Comparison of ENCODE assay signal across 16 mouse cellular contexts in the genomic region with DNA sequence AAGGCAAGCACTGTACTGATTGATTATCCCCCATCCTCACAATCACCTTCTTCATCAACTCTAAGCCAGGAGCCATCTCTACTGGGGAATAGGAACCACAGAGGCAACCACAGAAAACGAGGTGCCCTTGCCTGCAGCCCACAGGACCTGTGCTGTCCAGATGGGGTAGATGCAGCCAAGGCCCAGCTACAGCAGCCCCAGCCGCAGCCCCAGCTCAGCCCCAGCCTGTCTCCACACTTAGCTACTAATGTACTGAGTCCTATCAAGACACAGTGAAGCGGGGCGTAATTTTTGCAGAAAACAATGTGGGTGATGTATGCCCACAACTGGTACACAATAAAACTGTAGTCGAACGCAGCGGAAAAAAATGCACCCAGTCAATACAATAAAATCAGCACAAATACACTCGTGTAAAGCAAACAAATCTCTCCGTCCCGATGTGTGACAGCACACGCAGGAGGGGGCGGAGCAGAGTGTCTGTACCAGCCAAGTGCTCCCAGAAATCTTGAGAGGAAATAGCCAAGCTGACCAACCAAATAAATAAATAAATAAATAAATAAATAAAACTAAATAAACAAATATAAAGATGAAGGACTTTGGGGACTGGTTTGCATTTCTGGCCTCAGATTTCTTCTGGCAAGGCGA. TPM values are rescaled to one million over a fixed set of nuclear protein-coding genes. Genes with fewer than 3 reads are reported as not detected.
DNase-seq lines count a peak whose midpoint lies in the region; ATAC-seq and TF ChIP-seq lines count a peak whose summit lies in the region.
"Had no signal": no experiment of that assay in that cellular context is flagged by ENCODE, and none has a peak within 500 bp of the region (broad histone marks: within the 10 kb centered on the region; RNA-seq: fewer than 3 reads in every experiment).

No protein-coding gene starts in this region.

- H3K27me3 ChIP-seq in embryonic facial prominence, embryonic 15.5 days: peaks cover 26% of the 10 kb centered on the region
- H3K27me3 ChIP-seq in forebrain, embryonic 16.5 days (replicated peaks; ENCODE audit: control insufficient read depth, insufficient read depth, low read length): peaks cover 58% of the 10 kb centered on the region
- no peaks in the 10 kb centered on the region for H3K27me3 ChIP-seq in hindbrain, postnatal 0 days (ENCODE audit: insufficient read depth, low read length)
- H3K27me3 ChIP-seq in midbrain, embryonic 16.5 days (ENCODE audit: control insufficient read depth, insufficient read depth, low read depth, low read length): no peaks in the 10 kb centered on the region; the same call in 1 of the 2 replicates

- no peaks in the 10 kb centered on the region for H3K9me3 ChIP-seq in embryonic facial prominence, embryonic 15.5 days (replicated peaks)
- H3K9me3 ChIP-seq in forebrain, embryonic 16.5 days (ENCODE audit: control insufficient read depth, low read length): no peaks in the 10 kb centered on the region
- no peaks in the 10 kb centered on the region for H3K9me3 ChIP-seq in hindbrain, postnatal 0 days (ENCODE audit: low read length)
- no peaks in the 10 kb centered on the region for H3K9me3 ChIP-seq in midbrain, embryonic 16.5 days (replicated peaks; ENCODE audit: control insufficient read depth, low read length, poor library complexity, severe bottlenecking)
- H3K9me3 ChIP-seq: limb, embryonic 13.5 days had no signal

- 47% methylated on average over 13 of the region's 13 CpGs for WGBS in embryonic facial prominence, embryonic 15.5 days
- 19% methylated on average over 13 of the region's 13 CpGs for WGBS in forebrain, embryonic 16.5 days
- 31% methylated on average over 13 of the region's 13 CpGs for WGBS in hindbrain, postnatal 0 days
- WGBS in midbrain, embryonic 16.5 days: 37% methylated on average over 13 of the region's 13 CpGs

- no peak for ATAC-seq in embryonic facial prominence, embryonic 15.5 days (ENCODE audit: insufficient number of reproducible peaks, low FRiP score, low TSS enrichment, low read depth)
- peak; percentile 36 for ATAC-seq in forebrain, embryonic 16.5 days
- 0 out of 2 replicates have a peak, but pooled peaks have one; percentile 48 for ATAC-seq in hindbrain, postnatal 0 days
- no peak for ATAC-seq in midbrain, embryonic 16.5 days

- no peak overlapping the region for H3K9ac ChIP-seq in embryonic facial prominence, embryonic 15.5 days
- H3K9ac ChIP-seq in forebrain, embryonic 16.5 days (replicated peaks; ENCODE audit: low read depth, low read length): no peak overlapping the region
- H3K9ac ChIP-seq in hindbrain, postnatal 0 days (replicated peaks; ENCODE audit: low read length): no peak overlapping the region
- no peak overlapping the region for H3K9ac ChIP-seq in midbrain, embryonic 16.5 days (ENCODE audit: low read depth, low read length)
- H3K9ac ChIP-seq: limb, embryonic 13.5 days; liver, embryonic 14.5 days had no signal

- no peak for DNase-seq in hindbrain, postnatal 0 days (ENCODE audit: low spot score)
- no peak for DNase-seq in retina, embryonic 14.5 days (ENCODE audit: low spot score)
- DNase-seq in adrenal gland, postnatal 36 days: no peak
- DNase-seq in layer of hippocampus, postnatal 25 days (ENCODE audit: extremely low spot score in 1 of 2, low spot score in 1 of 2): no peak
- DNase-seq in gastrocnemius, adult 18-20 months (ENCODE audit: low spot score): no peak
- DNase-seq: cerebellum, adult 9-10 months; gastrocnemius, adult 2 months; kidney, adult 18-20 months; kidney, postnatal 14 days; thymus, postnatal 4 days had no signal

- H3K27ac ChIP-seq in embryonic facial prominence, embryonic 15.5 days (replicated peaks): no peak overlapping the region
- H3K27ac ChIP-seq in forebrain, embryonic 16.5 days (ENCODE audit: low read length): no peak overlapping the region
- no peak overlapping the region for H3K27ac ChIP-seq in hindbrain, postnatal 0 days
- peak overlapping the region; percentile 50; the same call in 1 of the 2 replicates for H3K27ac ChIP-seq in midbrain, embryonic 16.5 days (ENCODE audit: low read length)
- H3K27ac ChIP-seq: gastrocnemius, adult 2 months; limb, embryonic 13.5 days; liver, embryonic 14.5 days had no signal

- H3K4me3 ChIP-seq in embryonic facial prominence, embryonic 15.5 days (replicated peaks): no peak overlapping the region
- no peak overlapping the region for H3K4me3 ChIP-seq in forebrain, embryonic 16.5 days (replicated peaks; ENCODE audit: low read length)
- no peak overlapping the region for H3K4me3 ChIP-seq in hindbrain, postnatal 0 days (ENCODE audit: low read length)
- no peak overlapping the region for H3K4me3 ChIP-seq in midbrain, embryonic 16.5 days (ENCODE audit: low read depth, low read length)
- H3K4me3 ChIP-seq: erythroblast, embryonic 14.5 days; gastrocnemius, adult 2 months; limb, embryonic 13.5 days had no signal

- no peak for TF ChIP-seq CTCF in hindbrain, postnatal 0 days (IDR thresholded peaks at IDR 0.05; ENCODE audit: low read depth)

- H3K4me1 ChIP-seq in embryonic facial prominence, embryonic 15.5 days: peaks cover 15% of the 10 kb centered on the region
- H3K4me1 ChIP-seq in forebrain, embryonic 16.5 days (replicated peaks; ENCODE audit: control insufficient read depth, insufficient read depth, low read length): peaks cover 23% of the 10 kb centered on the region
- H3K4me1 ChIP-seq in hindbrain, postnatal 0 days (ENCODE audit: insufficient read depth, low read length): no peaks in the 10 kb centered on the region
- H3K4me1 ChIP-seq in midbrain, embryonic 16.5 days (ENCODE audit: control insufficient read depth, insufficient read depth, low read length): peaks cover 15% of the 10 kb centered on the region

- 0 out of 2 replicates have a peak overlapping the region, but pooled peaks have one; percentile 12 for H3K4me2 ChIP-seq in embryonic facial prominence, embryonic 15.5 days (replicated peaks)
- no peak overlapping the region for H3K4me2 ChIP-seq in forebrain, embryonic 16.5 days (ENCODE audit: low read length)
- no peak overlapping the region for H3K4me2 ChIP-seq in hindbrain, postnatal 0 days (ENCODE audit: low read depth, low read length)
- H3K4me2 ChIP-seq in midbrain, embryonic 16.5 days (ENCODE audit: low read length): no peak overlapping the region
- H3K4me2 ChIP-seq: limb, embryonic 13.5 days had no signal

- H3K36me3 ChIP-seq in embryonic facial prominence, embryonic 15.5 days: no peaks in the 10 kb centered on the region
- no peaks in the 10 kb centered on the region for H3K36me3 ChIP-seq in forebrain, embryonic 16.5 days (ENCODE audit: control insufficient read depth, insufficient read depth)
- H3K36me3 ChIP-seq in hindbrain, postnatal 0 days (ENCODE audit: insufficient read depth, low read length): no peaks in the 10 kb centered on the region
- no peaks in the 10 kb centered on the region for H3K36me3 ChIP-seq in midbrain, embryonic 16.5 days (ENCODE audit: control insufficient read depth, insufficient read depth, low read length)
- H3K36me3 ChIP-seq: limb, embryonic 13.5 days had no signal

RNA-seq across cellular contexts. Expression of gene Mrm1, which starts 44.3 kb away (rescaled TPM):
- 13.1 and 13.2 TPM in 2 replicates for polyA plus RNA-seq in embryonic facial prominence, embryonic 15.5 days (2015; fragmentation: Nextera tagmentation; extraction: Ambion mirVana)
- 14.0 and 15.9 TPM in 2 replicates for polyA plus RNA-seq in forebrain, embryonic 16.5 days (2015; fragmentation: Nextera tagmentation; extraction: Ambion mirVana)
- total RNA-seq in hindbrain, postnatal 0 days (2014; rRNA removed): 15.0 and 23.0 TPM in 2 replicates
- polyA plus RNA-seq in hindbrain, postnatal 0 days (2015; fragmentation: Nextera tagmentation; extraction: Ambion mirVana): 17.1 and 20.9 TPM in 2 replicates
- polyA plus RNA-seq in midbrain, embryonic 16.5 days (2015; fragmentation: Nextera tagmentation; extraction: Ambion mirVana): 12.8 and 18.5 TPM in 2 replicates
- total RNA-seq in adrenal gland, postnatal 36 days (2021): 10 to 100 TPM; 14.7 to 22.1 TPM
- total RNA-seq in layer of hippocampus, postnatal 25 days (2021): 10 to 100 TPM; 11.4 to 12.2 TPM
- total RNA-seq in gastrocnemius, adult 18-20 months (2021): 1 to 10 TPM; 4.7 to 6.2 TPM

RNA-seq across cellular contexts. Expression of gene Dhrs11, which starts 53.8 kb away (rescaled TPM):
- 13.7 and 14.2 TPM in 2 replicates for polyA plus RNA-seq in embryonic facial prominence, embryonic 15.5 days (2015; fragmentation: Nextera tagmentation; extraction: Ambion mirVana)
- 3.7 and 4.3 TPM in 2 replicates for polyA plus RNA-seq in forebrain, embryonic 16.5 days (2015; fragmentation: Nextera tagmentation; extraction: Ambion mirVana)
- total RNA-seq in hindbrain, postnatal 0 days (2014; rRNA removed): 12.4 and 14.3 TPM in 2 replicates
- polyA plus RNA-seq in hindbrain, postnatal 0 days (2015; fragmentation: Nextera tagmentation; extraction: Ambion mirVana): 13.8 and 16.4 TPM in 2 replicates
- polyA plus RNA-seq in midbrain, embryonic 16.5 days (2015; fragmentation: Nextera tagmentation; extraction: Ambion mirVana): 8.8 and 9.0 TPM in 2 replicates
- total RNA-seq in adrenal gland, postnatal 36 days (2021): 10 to 100 TPM; 36.4 to 45.0 TPM
- 1 to 10 TPM; 4.6 to 6.6 TPM for total RNA-seq in layer of hippocampus, postnatal 25 days (2021)
- 10 to 100 TPM; 25.5 to 31.0 TPM for total RNA-seq in gastrocnemius, adult 18-20 months (2021)

Comparison
In these comparisons a context has a peak if more than half of its experiments do, and no peak if none do; other contexts are left out.
1. ATAC-seq: peak in forebrain, embryonic 16.5 days (single experiment) and hindbrain, postnatal 0 days (single experiment); none in embryonic facial prominence, embryonic 15.5 days (single experiment) and midbrain, embryonic 16.5 days (single experiment).